Mouse (Mus musculus): ENCODE results near the gene Rgma. TPM values are rescaled to one million over a fixed set of nuclear protein-coding genes. Genes with fewer than 3 reads are reported as not detected.

Rgma gene
- polyA plus RNA-seq, 1 experiment: 9.3 TPM

DNA sequence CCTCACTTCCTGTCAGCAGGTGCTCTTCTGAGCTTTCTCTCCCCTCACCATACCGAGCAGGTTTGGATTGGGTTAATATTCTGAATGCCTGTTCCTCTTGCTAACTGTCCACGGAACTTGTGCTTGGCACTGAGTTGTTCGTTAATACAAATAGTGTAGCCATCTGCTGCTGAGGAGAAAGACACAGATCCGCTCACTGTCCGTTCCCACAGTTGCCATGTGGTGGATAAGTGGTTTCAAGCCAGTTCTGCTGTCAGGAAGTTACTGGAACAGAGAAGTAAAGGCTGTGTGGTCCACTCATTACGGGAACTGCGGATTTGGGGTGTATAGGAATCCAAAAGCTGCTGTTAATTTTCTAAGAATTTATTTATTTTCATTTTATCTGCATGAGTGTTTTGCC, 7.5 kb downstream of the Rgma start:
- no peaks in the 10 kb centered on the region for H3K4me1 ChIP-seq (ENCODE audit: control insufficient read depth, insufficient read depth, low read length)

DNA sequence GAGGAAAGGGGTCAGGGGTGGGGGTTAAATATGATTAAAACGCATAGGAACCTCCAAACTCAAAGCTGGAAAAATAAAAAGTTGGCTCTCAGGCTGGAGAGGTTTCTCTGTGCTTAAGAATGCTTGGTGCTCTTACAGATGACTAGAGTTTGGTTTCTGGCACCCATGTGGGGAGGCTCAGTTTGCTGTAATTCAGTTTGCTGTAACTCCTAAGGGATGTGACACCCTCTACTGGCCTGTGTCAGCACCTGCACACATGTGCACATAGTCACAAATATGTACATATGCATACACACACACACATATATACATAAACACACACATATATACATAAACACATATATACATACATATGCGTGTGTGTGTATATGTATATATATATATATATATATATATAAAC, 13.6 kb downstream of the Rgma start:
- Histone ChIP-seq H3K4me3 (ENCODE audit: control insufficient read depth, low read depth, low read length) (no peak overlapping the region), H3K4me1 (ENCODE audit: control insufficient read depth, insufficient read depth, low read length) (peaks cover 22% of the 10 kb centered on the region), H3K36me3 (ENCODE audit: control insufficient read depth, insufficient read depth, low read length) (no peaks in the 10 kb centered on the region), H3K27me3 (ENCODE audit: control insufficient read depth, insufficient read depth, low read length) (no peaks in the 10 kb centered on the region), H3K27ac (ENCODE audit: control insufficient read depth, insufficient read depth, low read depth, low read length) (no peak overlapping the region)
- no peak for TF ChIP-seq POLR2A (IDR thresholded peaks at IDR 0.05; ENCODE audit: control insufficient read depth, low read depth, low read length)
- no peak for TF ChIP-seq CTCF (IDR thresholded peaks at IDR 0.05; ENCODE audit: control insufficient read depth, insufficient read depth, insufficient replicate concordance, low read depth, low read length)

More for the DNA sequence above, 7.5 kb downstream of the Rgma start:
- TF ChIP-seq POLR2A (IDR thresholded peaks at IDR 0.05; ENCODE audit: control insufficient read depth, low read depth, low read length) (no peak), CTCF (IDR thresholded peaks at IDR 0.05; ENCODE audit: control insufficient read depth, insufficient read depth, insufficient replicate concordance, low read depth, low read length) (no peak)
- no peaks in the 10 kb centered on the region for H3K27me3 ChIP-seq (ENCODE audit: control insufficient read depth, insufficient read depth, low read length)
- no peak overlapping the region for H3K27ac ChIP-seq (ENCODE audit: control insufficient read depth, insufficient read depth, low read depth, low read length)
- H3K36me3 ChIP-seq (ENCODE audit: control insufficient read depth, insufficient read depth, low read length): no peaks in the 10 kb centered on the region
- H3K4me3 ChIP-seq (ENCODE audit: control insufficient read depth, low read depth, low read length): no peak overlapping the region

GRCm38 (mm10) chr7:73389419-73389818, 14.1 kb downstream of the Rgma start:
- Histone ChIP-seq H3K4me3 (ENCODE audit: control insufficient read depth, low read depth, low read length) (no peak overlapping the region), H3K27ac (ENCODE audit: control insufficient read depth, insufficient read depth, low read depth, low read length) (no peak overlapping the region), H3K36me3 (ENCODE audit: control insufficient read depth, insufficient read depth, low read length) (no peaks in the 10 kb centered on the region), H3K4me1 (ENCODE audit: control insufficient read depth, insufficient read depth, low read length) (peaks cover 22% of the 10 kb centered on the region), H3K27me3 (ENCODE audit: control insufficient read depth, insufficient read depth, low read length) (no peaks in the 10 kb centered on the region)
- no peak for TF ChIP-seq POLR2A (IDR thresholded peaks at IDR 0.05; ENCODE audit: control insufficient read depth, low read depth, low read length)
- no peak for TF ChIP-seq CTCF (IDR thresholded peaks at IDR 0.05; ENCODE audit: control insufficient read depth, insufficient read depth, insufficient replicate concordance, low read depth, low read length)

GRCm38 (mm10) chr7:73389871-73390294, 14.6 kb downstream of the Rgma start:
- Histone ChIP-seq H3K36me3 (ENCODE audit: control insufficient read depth, insufficient read depth, low read length) (no peaks in the 10 kb centered on the region), H3K4me1 (ENCODE audit: control insufficient read depth, insufficient read depth, low read length) (peaks cover 22% of the 10 kb centered on the region), H3K27me3 (ENCODE audit: control insufficient read depth, insufficient read depth, low read length) (no peaks in the 10 kb centered on the region), H3K27ac (ENCODE audit: control insufficient read depth, insufficient read depth, low read depth, low read length) (no peak overlapping the region), H3K4me3 (ENCODE audit: control insufficient read depth, low read depth, low read length) (no peak overlapping the region)
- no peak for TF ChIP-seq POLR2A (IDR thresholded peaks at IDR 0.05; ENCODE audit: control insufficient read depth, low read depth, low read length)
- TF ChIP-seq CTCF (IDR thresholded peaks at IDR 0.05; ENCODE audit: control insufficient read depth, insufficient read depth, insufficient replicate concordance, low read depth, low read length): no peak

DNA sequence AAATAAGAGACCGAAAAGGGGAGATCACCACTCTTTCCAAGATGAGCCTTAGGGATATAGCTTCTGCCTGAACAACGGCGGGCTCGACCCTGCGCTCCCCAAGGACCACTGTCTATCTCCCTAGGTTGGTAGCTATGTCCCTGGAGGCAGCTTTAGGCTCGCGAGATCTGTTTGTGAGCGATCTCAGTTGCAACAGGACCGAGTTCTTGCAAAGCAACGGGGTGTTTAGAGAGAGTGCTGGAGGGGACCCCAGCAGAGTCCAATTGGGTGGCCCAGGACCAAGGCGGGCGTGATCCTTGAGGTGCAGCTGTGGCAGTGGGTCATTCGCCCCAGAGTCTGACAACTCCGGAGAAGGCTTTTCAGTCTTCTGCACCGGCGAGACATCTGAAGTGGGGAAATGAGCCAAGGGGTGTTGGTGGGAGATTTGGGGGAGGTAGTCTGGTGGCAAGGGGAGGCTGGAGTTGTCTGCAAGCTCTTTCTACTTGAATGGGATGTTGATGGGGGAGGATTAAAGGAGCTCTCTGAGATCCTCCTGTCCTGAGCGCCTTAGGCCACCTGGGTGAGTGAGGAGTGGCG, 15.2 kb downstream of the Rgma start:
- Histone ChIP-seq H3K4me1 (ENCODE audit: control insufficient read depth, insufficient read depth, low read length) (peaks cover 22% of the 10 kb centered on the region), H3K27me3 (ENCODE audit: control insufficient read depth, insufficient read depth, low read length) (no peaks in the 10 kb centered on the region), H3K36me3 (ENCODE audit: control insufficient read depth, insufficient read depth, low read length) (no peaks in the 10 kb centered on the region), H3K4me3 (ENCODE audit: control insufficient read depth, low read depth, low read length) (peak overlapping the region; percentile 19), H3K27ac (ENCODE audit: control insufficient read depth, insufficient read depth, low read depth, low read length) (no peak overlapping the region)
- TF ChIP-seq CTCF (IDR thresholded peaks at IDR 0.05; ENCODE audit: control insufficient read depth, insufficient read depth, insufficient replicate concordance, low read depth, low read length) (no peak), POLR2A (IDR thresholded peaks at IDR 0.05; ENCODE audit: control insufficient read depth, low read depth, low read length) (no peak)

- TF ChIP-seq CTCF (IDR thresholded peaks at IDR 0.05; ENCODE audit: control insufficient read depth, insufficient read depth, insufficient replicate concordance, low read depth, low read length): no peak
- no peak for TF ChIP-seq POLR2A (IDR thresholded peaks at IDR 0.05; ENCODE audit: control insufficient read depth, low read depth, low read length)
- no peak overlapping the region for H3K27ac ChIP-seq (ENCODE audit: control insufficient read depth, insufficient read depth, low read depth, low read length)
- H3K27me3 ChIP-seq (ENCODE audit: control insufficient read depth, insufficient read depth, low read length): no peaks in the 10 kb centered on the region
- H3K4me1 ChIP-seq (ENCODE audit: control insufficient read depth, insufficient read depth, low read length): peaks cover 22% of the 10 kb centered on the region
- H3K36me3 ChIP-seq (ENCODE audit: control insufficient read depth, insufficient read depth, low read length): no peaks in the 10 kb centered on the region
- H3K4me3 ChIP-seq (ENCODE audit: control insufficient read depth, low read depth, low read length): peak overlapping the region; percentile 80
These were observed 15.8 kb downstream of the Rgma start for GRCm38 (mm10) chr7:73391002-73391517.

DNA sequence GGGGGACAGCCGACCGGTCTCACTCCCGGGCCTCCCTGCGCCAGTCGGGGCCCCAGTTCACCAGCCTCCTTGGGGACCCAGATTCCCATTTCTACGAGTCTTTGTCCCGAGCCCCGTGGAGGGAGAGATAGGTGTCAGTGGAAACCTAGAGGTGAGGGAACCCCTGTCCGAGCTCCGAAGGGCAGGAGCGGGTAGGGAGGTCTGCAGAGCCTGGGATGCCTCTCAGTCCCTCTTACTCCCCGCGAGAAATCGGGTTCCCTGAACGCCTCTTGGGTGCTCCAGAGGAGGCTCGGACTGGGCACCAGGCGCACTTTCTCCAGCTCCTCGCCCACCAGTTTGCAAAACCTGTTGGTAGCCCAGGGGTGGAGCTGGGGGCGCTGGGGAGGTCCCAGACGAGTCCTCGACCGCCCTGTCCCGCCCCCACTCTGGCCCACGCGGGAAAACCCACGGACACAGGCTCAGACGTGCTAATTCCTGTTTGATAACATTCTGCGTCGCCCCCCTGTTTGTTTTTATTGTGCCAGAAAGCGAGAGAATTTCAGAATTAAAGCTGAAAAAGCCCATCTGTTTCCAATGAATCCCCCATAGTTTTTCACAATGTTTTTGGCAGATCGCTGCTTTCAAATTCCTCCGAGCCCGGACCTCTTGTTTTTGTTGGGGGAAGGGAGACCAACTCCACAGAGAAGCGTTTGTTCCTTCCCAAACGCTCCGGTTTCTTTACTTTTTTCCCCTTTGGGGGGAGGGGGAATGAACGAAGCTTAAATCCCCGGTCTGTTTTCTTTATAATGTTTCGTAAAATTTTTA, 16.4 kb downstream of the Rgma start:
- Histone ChIP-seq H3K4me1 (ENCODE audit: control insufficient read depth, insufficient read depth, low read length) (peaks cover 22% of the 10 kb centered on the region), H3K27ac (ENCODE audit: control insufficient read depth, insufficient read depth, low read depth, low read length) (0 out of 2 replicates have a peak overlapping the region, but pooled peaks have one; percentile 27), H3K27me3 (ENCODE audit: control insufficient read depth, insufficient read depth, low read length) (no peaks in the 10 kb centered on the region), H3K36me3 (ENCODE audit: control insufficient read depth, insufficient read depth, low read length) (no peaks in the 10 kb centered on the region), H3K4me3 (ENCODE audit: control insufficient read depth, low read depth, low read length) (peak overlapping the region; percentile 80)
- TF ChIP-seq CTCF (IDR thresholded peaks at IDR 0.05; ENCODE audit: control insufficient read depth, insufficient read depth, insufficient replicate concordance, low read depth, low read length) (no peak), POLR2A (IDR thresholded peaks at IDR 0.05; ENCODE audit: control insufficient read depth, low read depth, low read length) (no peak)
